In genomic region chr3:55446681-55447080, GRCm38 (mm10) we compare ENCODE assay signal across 27 mouse cellular contexts. TPM values are rescaled to one million over a fixed set of nuclear protein-coding genes. Genes with fewer than 3 reads are reported as not detected.
"Had no signal": no experiment of that assay in that cellular context is flagged by ENCODE, and none has a peak within 500 bp of the region (broad histone marks: within the 10 kb centered on the region; RNA-seq: fewer than 3 reads in every experiment).

No protein-coding gene starts in this region.

- H3K4me2 ChIP-seq: liver, embryonic 13.5 days; midbrain, embryonic 11.5 days; neural tube, embryonic 13.5 days; stomach, embryonic 15.5 days had no signal

- H3K27ac ChIP-seq: kidney, postnatal 0 days; liver, embryonic 13.5 days; neural tube, embryonic 13.5 days; stomach, embryonic 15.5 days had no signal

- H3K4me1 ChIP-seq: liver, embryonic 13.5 days; stomach, embryonic 15.5 days had no signal

- H3K27me3 ChIP-seq: liver, embryonic 13.5 days; neural tube, embryonic 13.5 days; stomach, embryonic 15.5 days had no signal

- H3K9ac ChIP-seq: liver, embryonic 13.5 days; neural tube, embryonic 13.5 days; stomach, embryonic 15.5 days had no signal

- DNase-seq: kidney, adult 2 months; kidney, postnatal 25 days; liver, embryonic 13.5 days; lung, adult 2 months; lung, postnatal 14 days; lung, postnatal 4 days; midbrain, embryonic 14.5 days; thymus, postnatal 25 days had no signal

- H3K9me3 ChIP-seq: liver, embryonic 13.5 days; neural tube, embryonic 13.5 days; stomach, embryonic 15.5 days had no signal

- H3K36me3 ChIP-seq: liver, embryonic 13.5 days; stomach, embryonic 15.5 days had no signal

- H3K4me3 ChIP-seq: liver, embryonic 13.5 days; neural tube, embryonic 13.5 days; stomach, embryonic 15.5 days had no signal

RNA-seq across cellular contexts. Expression of gene Gm21954, which starts 25.3 kb away (rescaled TPM):
- total RNA-seq: layer of hippocampus, adult 8-10 months; layer of hippocampus, postnatal 14 days; left cerebral cortex, postnatal 36 days; liver, adult 2 months; megakaryocyte progenitor cell, adult 5-6 weeks; megakaryocyte-erythroid progenitor cell, adult 5-6 weeks; neutrophil, adult 5-6 weeks had no signal
- polyA plus RNA-seq: kidney, adult 2 months; kidney, embryonic 14.5 days; kidney, postnatal 0 days; large intestine, adult 2 months; limb, embryonic 11.5 days; limb, embryonic 14.5 days; liver, adult 2 months; liver, embryonic 13.5 days; liver, embryonic 16.5 days; lung, adult 2 months; lung, embryonic 16.5 days; midbrain, embryonic 11.5 days; midbrain, embryonic 14.5 days; neural tube, embryonic 13.5 days; small intestine, adult 2 months; stomach, embryonic 15.5 days; thymus, postnatal 0 days had no signal
